Mouse (Mus musculus): ENCODE data around the gene Cmya5.
A peak's percentile ranks its signal among the peaks of the same experiment; 100 is the strongest.

Gene Cmya5

DNA sequence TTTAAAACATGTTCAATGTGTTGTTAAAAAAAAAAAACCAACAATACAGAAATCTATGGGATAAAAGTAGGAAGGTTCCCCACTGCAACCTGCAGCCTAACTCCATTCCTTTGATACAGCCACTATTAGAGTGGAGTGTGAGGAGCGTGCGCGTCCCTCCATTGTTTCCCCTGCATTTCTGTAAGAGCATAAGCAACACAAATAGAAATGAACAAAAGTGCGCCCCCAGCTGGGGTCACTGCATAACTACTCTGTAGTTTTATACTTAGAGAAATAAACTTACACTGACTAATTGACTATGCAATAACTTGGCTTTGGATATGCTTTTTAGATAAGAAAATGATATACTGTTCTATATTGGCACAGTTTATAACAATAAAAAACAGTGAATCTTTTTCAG lies 75.0 kb downstream of the Cmya5 start:
- DNase-seq (ENCODE audit: extremely low read depth, insufficient read length, low spot score) = no peak

- DNase-seq (ENCODE audit: extremely low read depth, insufficient read length, low spot score) = no peak
Observed at GRCm38 (mm10) chr13:93068353-93068752, 76.2 kb downstream of the Cmya5 start.

GRCm38 (mm10) chr13:93062860-93063636 lies 81.5 kb downstream of the Cmya5 start:
- peak; percentile 6 for DNase-seq (ENCODE audit: extremely low read depth, insufficient read length, low spot score)

DNA sequence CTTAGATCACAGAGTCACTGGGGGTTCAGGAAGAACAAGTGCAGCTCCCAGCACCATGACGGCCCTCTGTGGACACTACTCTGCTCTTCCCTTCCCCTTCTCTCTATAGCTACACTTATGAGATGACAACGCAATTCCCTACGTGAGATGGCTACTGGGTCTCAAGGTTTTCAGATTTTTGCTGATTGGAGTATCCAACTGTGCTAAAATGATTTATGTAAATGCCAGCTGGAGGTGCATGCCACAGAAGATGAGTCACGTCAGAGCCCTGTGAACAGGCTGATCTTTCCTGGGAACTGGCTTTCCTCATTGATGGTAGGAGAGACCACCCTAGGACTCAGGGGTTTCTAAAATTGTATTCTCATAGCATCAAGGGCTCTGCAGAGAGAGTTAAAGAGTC lies 83.2 kb downstream of the Cmya5 start:
- DNase-seq (ENCODE audit: extremely low read depth, insufficient read length, low spot score) = no peak

DNA sequence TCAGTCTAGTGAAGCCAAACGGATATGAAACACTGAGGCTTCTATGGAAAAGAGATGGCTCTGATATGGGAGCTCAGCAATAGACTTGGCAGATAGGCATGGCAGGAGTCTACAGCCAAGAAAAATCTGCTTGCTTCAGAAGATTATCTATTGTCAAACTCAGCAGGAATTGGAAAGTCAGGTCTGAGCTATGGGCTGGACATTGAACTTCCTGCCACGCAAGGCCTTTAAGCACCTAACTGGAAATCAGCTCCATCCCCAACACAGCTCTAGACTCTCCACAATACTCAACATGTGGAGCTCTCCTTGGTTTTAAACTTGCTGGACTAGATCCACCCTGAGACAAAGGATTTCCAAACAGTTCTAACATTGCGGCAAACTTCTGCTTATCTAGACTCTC lies 84.1 kb downstream of the Cmya5 start:
- no peak for DNase-seq (ENCODE audit: extremely low read depth, insufficient read length, low spot score)

GRCm38 (mm10) chr13:93058551-93059011 lies 85.9 kb downstream of the Cmya5 start:
- DNase-seq (ENCODE audit: extremely low read depth, insufficient read length, low spot score) = no peak

GRCm38 (mm10) chr13:93057492-93058260 lies 86.8 kb downstream of the Cmya5 start:
- DNase-seq (ENCODE audit: extremely low read depth, insufficient read length, low spot score) = no peak

- no peak for DNase-seq (ENCODE audit: extremely low read depth, insufficient read length, low spot score)
Observed at GRCm38 (mm10) chr13:93056091-93056490, 88.4 kb downstream of the Cmya5 start.

DNA sequence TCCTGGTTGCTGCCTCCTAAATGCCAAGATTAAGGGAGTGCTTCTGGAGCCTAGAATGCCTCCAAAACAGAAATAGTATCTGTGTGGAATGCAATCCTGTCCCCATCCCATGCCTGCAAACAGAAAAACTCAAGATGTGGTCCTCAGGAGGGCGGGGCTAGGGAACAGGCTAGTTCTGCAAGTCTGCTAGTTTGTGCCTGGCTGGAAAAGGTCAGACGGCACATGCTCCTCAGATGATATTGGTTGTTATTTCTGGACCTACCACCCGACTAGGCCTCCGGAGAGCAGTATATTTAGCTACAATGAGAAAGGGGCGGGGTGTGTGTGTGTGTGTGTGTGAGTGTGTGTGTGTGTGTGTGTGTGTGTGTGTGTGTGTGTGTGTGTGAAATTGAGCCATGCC lies 93.0 kb downstream of the Cmya5 start:
- no peak for DNase-seq (ENCODE audit: extremely low read depth, insufficient read length, low spot score)

- no peak for DNase-seq (ENCODE audit: extremely low read depth, insufficient read length, low spot score)
Observed at GRCm38 (mm10) chr13:93041021-93041420, 103.5 kb downstream of the Cmya5 start.

GRCm38 (mm10) chr13:93036218-93036617 lies 108.3 kb downstream of the Cmya5 start:
- DNase-seq (ENCODE audit: extremely low read depth, insufficient read length, low spot score) = no peak

DNA sequence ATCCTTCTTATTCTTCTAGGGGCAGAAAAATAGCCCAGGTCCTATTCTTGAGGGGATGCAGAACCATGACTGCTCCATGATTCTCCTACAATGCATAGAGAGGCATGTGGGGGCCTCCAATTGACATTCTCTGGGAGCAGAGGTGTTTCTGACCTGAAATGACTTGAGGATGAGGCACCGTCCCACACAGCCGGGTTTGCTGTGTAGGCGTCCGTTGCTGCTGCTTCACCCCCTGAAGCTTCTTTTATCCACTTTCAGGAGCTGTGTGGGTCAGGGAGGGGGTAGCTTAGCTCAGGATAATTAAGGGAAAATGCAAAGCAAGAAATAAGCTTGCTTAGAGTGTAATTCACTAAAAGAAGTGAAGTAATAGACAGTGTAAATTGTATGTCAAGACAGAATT lies 115.2 kb downstream of the Cmya5 start:
- DNase-seq (ENCODE audit: extremely low read depth, insufficient read length, low spot score) = no peak

DNA sequence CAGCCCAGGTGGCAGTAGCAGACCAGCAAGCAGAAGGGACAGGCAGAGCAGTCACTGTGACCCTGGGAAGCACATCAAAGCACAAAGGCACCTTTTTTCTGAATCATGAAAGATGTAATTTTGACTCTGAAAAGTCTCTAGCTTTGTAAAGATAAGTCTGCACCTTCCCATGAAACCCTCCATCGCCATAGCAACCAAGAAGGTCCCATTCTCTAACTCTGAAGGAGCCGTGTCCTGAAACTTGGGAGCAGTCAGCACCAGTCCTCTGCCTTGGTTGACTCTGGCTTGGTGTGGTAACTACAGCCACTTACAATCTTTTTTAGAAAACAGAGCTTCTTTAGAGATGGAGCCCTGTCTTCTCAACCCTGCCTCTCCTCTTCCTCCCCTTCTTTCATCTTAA lies 119.7 kb downstream of the Cmya5 start:
- no peak for DNase-seq (ENCODE audit: extremely low read depth, insufficient read length, low spot score)

GRCm38 (mm10) chr13:93022158-93022557 lies 122.4 kb downstream of the Cmya5 start:
- no peak for DNase-seq (ENCODE audit: extremely low read depth, insufficient read length, low spot score)

DNA sequence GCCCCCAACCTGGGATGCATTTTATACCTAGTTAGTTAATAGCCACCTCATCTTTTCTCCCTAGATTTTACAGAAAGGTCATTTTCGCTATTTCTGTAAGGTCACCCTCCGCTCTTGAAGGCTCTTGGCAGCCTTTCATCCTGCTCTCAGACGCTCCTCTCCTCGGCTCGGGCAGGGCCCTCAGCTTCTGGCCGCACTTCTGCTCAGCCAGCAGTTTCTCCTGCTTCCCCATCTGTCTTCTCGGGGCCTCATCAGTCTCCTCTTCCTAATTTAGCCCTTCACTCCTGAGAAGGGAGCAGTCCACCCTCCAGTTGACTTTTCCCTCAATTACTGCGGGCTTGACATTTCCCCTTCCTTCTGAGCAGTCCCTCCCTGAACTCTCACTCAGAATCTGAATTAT lies 131.6 kb downstream of the Cmya5 start:
- no peak for DNase-seq (ENCODE audit: extremely low read depth, insufficient read length, low spot score)

DNA sequence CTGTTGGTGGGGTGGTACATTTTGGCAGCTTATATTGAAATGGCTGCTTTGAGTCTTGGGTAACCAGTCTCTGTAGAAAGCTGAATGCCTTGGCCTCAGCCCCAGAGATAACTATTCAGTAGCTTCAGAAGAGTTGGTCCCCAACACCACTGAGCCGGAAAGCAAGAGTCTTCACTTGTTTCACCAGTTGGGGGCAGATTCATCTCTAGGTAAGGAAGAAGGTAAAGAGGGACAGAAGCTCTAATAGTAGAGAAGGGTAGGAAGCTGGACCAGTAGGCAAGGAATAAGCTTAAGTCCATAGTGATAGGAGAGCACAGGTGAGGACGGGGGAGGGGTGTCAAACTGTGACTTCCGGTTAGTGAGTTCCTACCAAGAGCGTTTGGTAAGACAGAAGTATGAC lies 133.2 kb downstream of the Cmya5 start:
- no peak for DNase-seq (ENCODE audit: extremely low read depth, insufficient read length, low spot score)

DNA sequence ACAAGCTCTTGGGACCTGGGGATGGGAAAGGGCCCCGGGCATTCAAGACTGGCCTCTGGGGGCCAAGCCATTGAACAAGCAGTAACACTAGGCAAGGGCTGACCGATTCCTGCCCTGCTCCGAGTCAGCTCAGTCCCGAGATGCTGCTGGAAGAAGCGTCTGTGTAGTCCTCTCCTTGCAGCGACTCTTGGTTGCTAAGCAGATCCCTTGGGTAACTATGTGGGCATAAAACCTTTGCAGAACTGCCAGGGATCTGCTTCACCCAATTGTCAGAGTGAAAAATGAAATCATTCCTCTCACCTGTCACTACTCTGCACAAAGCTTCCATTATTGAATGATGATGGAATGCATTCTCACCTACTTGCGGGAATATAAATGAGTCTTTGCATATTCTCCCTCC lies 134.0 kb downstream of the Cmya5 start:
- no peak for DNase-seq (ENCODE audit: extremely low read depth, insufficient read length, low spot score)

DNA sequence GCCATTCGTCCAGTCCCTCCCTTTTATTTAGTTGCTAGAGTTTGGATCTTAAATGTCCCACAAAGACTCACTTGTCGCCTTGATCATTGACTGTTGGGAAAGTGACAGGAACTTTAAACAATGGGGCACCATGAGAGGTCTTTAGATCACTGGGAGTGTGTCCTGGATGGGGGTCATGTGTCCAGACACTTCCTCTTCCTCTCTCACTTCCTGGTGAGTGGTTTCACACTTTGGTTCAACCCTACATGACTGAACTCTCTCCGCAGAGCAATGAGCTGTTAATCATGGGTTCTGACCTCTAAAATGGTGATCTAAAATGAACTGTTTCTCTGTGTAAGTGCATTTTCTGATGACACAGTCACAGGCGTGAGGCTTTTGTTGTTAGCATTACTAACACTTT lies 137.4 kb downstream of the Cmya5 start:
- DNase-seq (ENCODE audit: extremely low read depth, insufficient read length, low spot score) = no peak

- DNase-seq (ENCODE audit: extremely low read depth, insufficient read length, low spot score) = no peak
Observed at GRCm38 (mm10) chr13:93006347-93006746, 138.2 kb downstream of the Cmya5 start.

DNA sequence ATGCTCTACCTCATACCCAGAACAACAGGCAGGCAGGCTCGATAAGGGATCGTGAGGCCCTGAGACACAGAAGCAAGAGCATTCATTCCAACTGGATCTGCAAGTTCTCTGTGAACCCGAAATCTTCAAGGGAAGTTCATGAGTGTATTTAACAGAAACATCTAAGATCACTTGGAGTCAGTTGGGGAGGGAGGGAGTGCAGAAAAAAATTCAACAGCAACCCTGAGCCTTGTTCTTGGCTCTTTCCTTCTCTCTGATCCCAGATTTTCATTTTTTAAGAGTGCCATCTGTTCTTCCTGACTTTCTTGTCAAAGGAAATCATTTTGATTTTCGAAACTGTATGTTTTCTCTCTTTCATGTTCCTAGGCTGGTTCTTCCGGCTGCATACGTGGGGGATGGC lies 140.5 kb downstream of the Cmya5 start:
- DNase-seq (ENCODE audit: extremely low read depth, insufficient read length, low spot score) = no peak

- no peak for DNase-seq (ENCODE audit: extremely low read depth, insufficient read length, low spot score)
Observed at GRCm38 (mm10) chr13:93002456-93002855, 142.1 kb downstream of the Cmya5 start.
